Mouse (Mus musculus): ENCODE measurements around the gene Olfr1148. TPM values are rescaled to one million over a fixed set of nuclear protein-coding genes. Genes with fewer than 3 reads are reported as not detected.

Olfr1148 gene
- not detected in 2 replicates for polyA plus RNA-seq (2012; rRNA removed)

DNA sequence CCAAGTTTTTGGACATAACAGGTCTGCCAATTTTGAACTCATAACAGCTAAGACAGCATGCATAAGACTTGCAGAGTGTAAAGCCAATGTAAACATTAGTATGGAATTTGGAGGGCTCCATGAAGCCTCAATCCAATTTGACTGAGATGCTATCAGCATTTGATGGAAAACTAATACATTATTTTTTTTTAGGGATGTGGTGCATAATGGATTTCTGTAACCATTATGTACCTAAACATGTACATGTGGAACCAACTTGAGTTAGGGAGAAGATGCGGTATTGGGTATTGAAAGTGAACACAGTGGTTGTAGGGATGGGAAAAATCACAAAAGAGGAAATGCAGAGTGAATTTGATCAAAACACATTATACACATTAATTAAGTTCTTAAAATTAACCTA lies at the start of gene Olfr1148:
Gene Olfr1148 (plus strand): TSS at position 301 of the 400 bp plus-strand sequence.

GRCm38 (mm10) chr2:87800292-87800691 lies 30.0 kb upstream of the Olfr1148 start, which contains the start of gene Olfr1143:
Olfr1143 (plus strand) TSS chr2:87800592.

GRCm38 (mm10) chr2:87809522-87809921 lies 20.8 kb upstream of the Olfr1148 start, which contains the start of gene Olfr1145:
Olfr1145 (plus strand) TSS chr2:87809822.

DNA sequence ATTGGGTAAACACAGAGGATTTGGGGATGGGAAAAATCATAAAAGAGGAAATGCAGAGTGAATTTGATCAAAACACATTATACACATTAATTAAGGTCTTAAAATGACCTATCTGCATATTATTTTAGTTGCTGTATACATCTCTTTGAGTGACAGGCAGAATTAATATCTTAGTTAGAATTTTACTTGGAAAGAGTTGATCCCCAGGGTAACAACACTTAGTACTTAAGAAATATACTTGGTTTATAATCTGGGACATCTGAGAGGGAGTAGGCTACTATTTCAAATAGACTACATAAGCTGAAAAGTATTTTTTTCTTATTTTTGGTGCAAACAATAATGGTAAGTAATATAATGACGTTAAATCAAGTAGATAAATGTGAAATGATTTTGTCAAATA lies 13.4 kb downstream of the Olfr1148 start, which contains the start of gene Olfr1150-ps1:
Gene Olfr1150-ps1 (plus strand): TSS at position 301 of the 400 bp plus-strand sequence.

DNA sequence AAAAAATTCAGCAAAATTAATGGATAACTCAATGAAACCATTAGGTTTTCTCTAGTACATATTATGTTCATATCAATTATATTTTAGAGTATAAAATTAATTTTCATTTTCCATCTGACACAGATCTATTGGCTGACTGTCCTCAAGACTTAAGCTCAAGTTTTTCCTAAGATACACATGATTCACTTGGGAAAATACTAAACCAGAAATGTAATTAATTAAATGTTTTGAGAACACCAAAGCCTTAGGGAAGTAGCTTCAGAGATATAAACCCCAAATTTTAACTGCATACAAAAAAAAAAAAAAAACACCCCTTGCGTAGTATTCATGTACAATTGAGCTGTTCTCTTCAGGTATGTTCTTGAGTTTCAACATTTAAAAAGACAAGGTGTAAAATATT lies 25.2 kb downstream of the Olfr1148 start, which contains the start of gene Olfr1151:
Gene Olfr1151 (plus strand): TSS at position 301 of the 400 bp plus-strand sequence.

GRCm38 (mm10) chr2:87866192-87866591 lies 35.9 kb downstream of the Olfr1148 start, which contains the start of gene Olfr1152:
Olfr1152 (plus strand) TSS chr2:87866492.

Other genes with a start within 250 kb of the Olfr1148 start
- not detected in 2 replicates for gene Olfr1130, start 224.3 kb upstream of the Olfr1148 start, polyA plus RNA-seq (2012; rRNA removed)
- not detected in 2 replicates for gene Olfr1131, start 203.4 kb upstream of the Olfr1148 start, polyA plus RNA-seq (2012; rRNA removed)
- gene Olfr1132, start 193.0 kb upstream of the Olfr1148 start, polyA plus RNA-seq (2012; rRNA removed): not detected in 2 replicates
- gene Olfr1133, start 183.2 kb upstream of the Olfr1148 start, polyA plus RNA-seq (2012; rRNA removed): not detected in 2 replicates
- gene Olfr1134, start 172.1 kb upstream of the Olfr1148 start, polyA plus RNA-seq (2012; rRNA removed): not detected in 2 replicates
- not detected in 2 replicates for gene Olfr1135, start 156.9 kb upstream of the Olfr1148 start, polyA plus RNA-seq (2012; rRNA removed)
- not detected in 2 replicates for gene Olfr1136, start 136.6 kb upstream of the Olfr1148 start, polyA plus RNA-seq (2012; rRNA removed)
- not detected in 2 replicates for gene Olfr1137, start 117.4 kb upstream of the Olfr1148 start, polyA plus RNA-seq (2012; rRNA removed)
- not detected in 2 replicates for gene Olfr1138, start 90.6 kb upstream of the Olfr1148 start, polyA plus RNA-seq (2012; rRNA removed)
- gene Olfr1140, start 86.8 kb upstream of the Olfr1148 start, polyA plus RNA-seq (2012; rRNA removed): not detected in 2 replicates
- not detected in 2 replicates for gene Olfr1141, start 76.5 kb upstream of the Olfr1148 start, polyA plus RNA-seq (2012; rRNA removed)
- gene Olfr152, start 51.0 kb upstream of the Olfr1148 start, polyA plus RNA-seq (2012; rRNA removed): not detected in 2 replicates
- gene Olfr1143, start 29.9 kb upstream of the Olfr1148 start, polyA plus RNA-seq (2012; rRNA removed): not detected in 2 replicates
- not detected in 2 replicates for gene Olfr1145, start 20.7 kb upstream of the Olfr1148 start, polyA plus RNA-seq (2012; rRNA removed)
- not detected in 2 replicates for gene Olfr1150-ps1, start 13.5 kb downstream of the Olfr1148 start, polyA plus RNA-seq (2012; rRNA removed)
- not detected in 2 replicates for gene Olfr1151, start 25.3 kb downstream of the Olfr1148 start, polyA plus RNA-seq (2012; rRNA removed)
- gene Olfr1152, start 36.0 kb downstream of the Olfr1148 start, polyA plus RNA-seq (2012; rRNA removed): not detected in 2 replicates
- gene Olfr1153, start 64.4 kb downstream of the Olfr1148 start, polyA plus RNA-seq (2012; rRNA removed): not detected in 2 replicates
- gene Olfr1154, start 74.6 kb downstream of the Olfr1148 start, polyA plus RNA-seq (2012; rRNA removed): not detected in 2 replicates
- not detected in 2 replicates for gene Olfr1155, start 114.6 kb downstream of the Olfr1148 start, polyA plus RNA-seq (2012; rRNA removed)
- not detected in 2 replicates for gene Olfr1156, start 122.6 kb downstream of the Olfr1148 start, polyA plus RNA-seq (2012; rRNA removed)
- gene Olfr1157, start 137.8 kb downstream of the Olfr1148 start, polyA plus RNA-seq (2012; rRNA removed): not detected in 2 replicates
- not detected in 2 replicates for gene Olfr74, start 144.1 kb downstream of the Olfr1148 start, polyA plus RNA-seq (2012; rRNA removed)
- gene Olfr1158, start 159.6 kb downstream of the Olfr1148 start, polyA plus RNA-seq (2012; rRNA removed): not detected in 2 replicates
- not detected in 2 replicates for gene Olfr1160, start 177.7 kb downstream of the Olfr1148 start, polyA plus RNA-seq (2012; rRNA removed)
- gene Olfr1161, start 192.2 kb downstream of the Olfr1148 start, polyA plus RNA-seq (2012; rRNA removed): not detected in 2 replicates
- gene Olfr73, start 207.2 kb downstream of the Olfr1148 start, polyA plus RNA-seq (2012; rRNA removed): not detected in 2 replicates
- not detected in 2 replicates for gene Olfr1162, start 220.6 kb downstream of the Olfr1148 start, polyA plus RNA-seq (2012; rRNA removed)
- gene Olfr1163, start 241.3 kb downstream of the Olfr1148 start, polyA plus RNA-seq (2012; rRNA removed): not detected in 2 replicates